Mouse (Mus musculus) G1E (cell line): ENCODE data around the gene Map3k20.

ENCODE experiments used
- CTCF ChIP-seq: IDR thresholded peaks from 2 replicates; pipeline ENCODE4 v1.5.1; 2012; ENCODE audit warnings: low read depth, low read length, inconsistent platforms, mixed read lengths
- GATA2 ChIP-seq: IDR thresholded peaks from 2 replicates; pipeline ENCODE4 v1.6.1; 2012; ENCODE audit warnings: low read depth, low read length, inconsistent platforms, borderline replicate concordance

GRCm38 (mm10) chr2:72345281-72345680 lies 59.8 kb downstream of the Map3k20 start:
- no peak for TF ChIP-seq CTCF
- TF ChIP-seq GATA2: no peak
